Mouse (Mus musculus): ENCODE measurements at regions not wholly inside any gene's neighbourhood (a gene's known extent, or its start where the extent isn't known, plus 50 kb on each side); places are given as distances from the start of the nearest gene placed in this dataset.

DNA sequence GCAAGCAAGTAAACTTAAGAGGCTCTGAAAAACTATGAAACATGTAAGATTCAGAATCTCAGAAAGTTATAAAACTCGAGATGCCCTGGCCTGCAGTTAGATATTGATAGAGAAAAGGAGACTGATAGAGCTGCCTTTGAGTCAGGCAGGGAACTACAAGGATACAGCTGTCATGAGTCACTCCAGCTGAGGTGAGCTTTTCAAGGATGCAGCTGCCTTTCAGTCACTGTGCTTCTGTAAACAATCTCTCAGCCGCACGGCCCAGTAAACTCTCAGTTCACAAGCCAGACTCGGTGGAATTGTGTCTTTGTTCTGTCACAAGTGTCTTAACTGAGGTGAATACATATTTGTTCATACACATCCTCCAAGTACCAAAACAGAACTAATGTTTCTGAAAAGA is 334.9 kb upstream of the Rsrc1 start:
- DNase-seq, result no peak

DNA sequence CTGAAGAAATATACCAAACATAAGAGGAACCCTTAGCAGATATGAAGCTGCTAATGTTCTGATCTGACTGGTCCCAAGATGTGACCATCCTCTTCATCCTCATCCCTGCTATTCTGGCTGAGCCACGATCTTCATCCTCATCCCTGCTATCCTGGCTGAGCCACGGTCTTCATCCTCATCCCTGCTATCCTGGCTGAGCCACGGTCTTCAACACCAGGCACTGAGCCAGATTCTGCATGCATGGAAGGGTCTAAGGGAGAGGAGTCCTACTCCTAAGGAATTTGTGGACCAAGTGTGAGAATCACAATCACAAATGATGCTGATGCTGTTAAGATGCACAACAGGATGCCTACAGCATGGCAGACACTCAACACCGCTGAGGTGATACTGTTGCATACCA is 331.9 kb upstream of the Rsrc1 start:
- no peak for DNase-seq

DNA sequence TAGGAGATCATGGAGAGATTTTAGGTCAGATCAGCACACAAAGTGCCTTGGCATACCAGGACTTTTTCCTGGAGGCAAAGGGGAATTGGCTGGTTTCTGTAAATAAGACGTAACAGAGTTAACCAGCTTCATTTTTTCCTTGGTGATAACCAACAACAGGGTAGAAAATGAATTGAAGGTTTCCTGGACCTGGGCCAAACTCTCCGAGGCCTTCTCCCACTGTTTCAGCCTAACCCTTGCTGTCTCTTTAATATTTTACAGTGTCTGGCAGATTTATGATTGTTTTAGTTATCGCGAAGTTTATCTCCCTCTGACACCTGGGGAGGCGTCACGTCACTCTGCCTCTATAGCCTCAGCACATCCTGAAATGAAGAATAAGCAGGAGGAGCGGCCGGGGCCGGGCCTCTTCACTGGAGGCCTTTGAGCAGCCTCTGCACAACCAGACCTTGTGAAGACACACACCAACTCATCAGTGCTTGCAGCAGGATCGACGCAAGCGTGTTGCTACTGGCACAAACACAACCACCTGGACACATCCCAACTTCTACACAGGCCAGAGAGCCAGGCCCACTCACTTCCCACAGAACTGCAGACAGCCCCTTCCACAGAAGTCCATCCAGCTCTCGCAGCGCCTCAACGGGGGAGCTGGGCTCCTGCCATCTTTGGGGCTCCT is 331.0 kb upstream of the Rsrc1 start:
- peak; percentile 31 for DNase-seq

DNA sequence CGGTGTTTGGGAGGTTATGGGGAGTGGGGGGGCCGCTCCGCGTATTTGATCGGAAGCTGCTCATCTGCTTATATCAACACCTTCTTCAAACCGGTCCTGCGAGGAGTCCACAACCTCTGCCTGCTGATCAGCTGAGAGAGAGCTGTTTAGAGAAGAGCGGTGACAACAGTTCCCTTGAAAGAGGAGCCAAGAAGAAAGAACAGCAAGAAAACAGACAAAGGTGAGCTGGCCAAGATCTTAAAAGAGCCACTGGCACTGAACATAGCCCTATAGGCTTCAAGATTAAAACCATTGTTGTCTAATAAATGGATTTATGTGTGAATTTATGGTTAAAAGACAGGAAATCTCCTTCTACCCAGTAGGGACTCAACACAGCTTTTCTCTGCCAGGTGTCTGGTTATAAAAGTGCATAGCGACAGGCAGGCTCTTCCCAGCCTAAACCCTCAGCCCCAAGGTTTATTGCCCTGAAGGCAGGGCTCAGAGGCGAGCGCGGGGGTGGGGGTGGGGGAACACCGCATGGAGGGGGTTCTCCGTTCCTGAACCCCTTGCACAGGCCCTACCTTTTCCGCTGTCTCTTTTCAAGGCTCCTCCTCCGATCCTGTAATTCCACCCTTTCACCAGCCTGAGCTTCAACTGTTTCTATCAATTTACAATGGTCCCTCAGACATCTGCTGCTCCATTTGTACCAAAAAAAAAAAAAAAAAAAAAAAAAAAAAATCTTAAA is 330.3 kb upstream of the Rsrc1 start:
- no peak for DNase-seq

DNA sequence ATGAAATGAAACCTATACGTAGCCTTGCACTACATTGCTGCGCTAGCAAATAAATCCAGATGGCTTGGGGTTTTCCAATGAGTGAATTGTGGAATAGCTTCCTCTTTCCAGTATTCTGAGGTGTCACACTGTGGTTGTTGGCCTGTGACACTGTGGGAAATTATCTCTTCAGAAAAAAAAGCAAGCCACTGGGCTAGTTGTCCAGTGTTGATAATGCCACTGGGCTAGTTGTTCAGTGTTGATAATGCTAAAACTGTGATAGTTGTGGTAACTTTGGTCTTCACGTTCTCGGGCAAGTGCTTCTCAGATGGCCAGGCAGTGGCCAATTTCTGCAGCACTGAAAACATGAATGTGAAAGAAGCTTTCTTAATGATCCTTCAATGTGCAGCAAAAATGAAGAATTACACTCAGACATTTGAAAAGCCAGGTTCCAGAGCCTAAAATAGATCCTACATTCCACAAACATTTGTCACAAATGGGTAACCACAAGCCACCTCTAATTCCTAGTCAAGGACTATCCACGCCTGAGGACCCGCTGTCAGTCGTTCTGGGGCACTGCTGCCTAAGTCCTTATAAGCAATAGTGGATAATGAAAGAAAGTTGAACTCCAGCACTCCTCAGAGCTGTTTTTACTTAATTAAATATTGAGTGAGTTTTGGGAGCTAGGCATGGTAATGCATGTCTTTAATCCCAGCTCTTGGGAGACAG is 328.9 kb upstream of the Rsrc1 start:
- DNase-seq, result no peak

DNA sequence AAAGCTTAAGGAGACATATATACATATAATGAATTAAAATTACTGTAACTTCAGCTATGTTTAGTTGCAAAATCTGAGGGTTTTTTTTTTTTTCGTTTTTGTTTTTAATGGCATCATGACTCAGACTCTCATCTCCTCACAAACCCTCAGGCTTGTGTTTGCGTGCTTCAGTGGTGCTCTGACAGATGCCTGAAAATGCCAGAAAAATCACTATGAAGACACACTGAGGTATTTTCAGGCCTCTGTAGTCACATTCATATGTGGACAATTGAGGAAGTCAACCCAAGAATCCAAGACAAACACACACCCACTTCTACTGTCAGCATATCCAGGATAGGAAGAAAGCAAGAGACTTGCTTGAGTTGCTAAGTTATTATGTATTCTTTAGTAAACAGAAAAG is 327.2 kb upstream of the Rsrc1 start:
- DNase-seq, result no peak

DNA sequence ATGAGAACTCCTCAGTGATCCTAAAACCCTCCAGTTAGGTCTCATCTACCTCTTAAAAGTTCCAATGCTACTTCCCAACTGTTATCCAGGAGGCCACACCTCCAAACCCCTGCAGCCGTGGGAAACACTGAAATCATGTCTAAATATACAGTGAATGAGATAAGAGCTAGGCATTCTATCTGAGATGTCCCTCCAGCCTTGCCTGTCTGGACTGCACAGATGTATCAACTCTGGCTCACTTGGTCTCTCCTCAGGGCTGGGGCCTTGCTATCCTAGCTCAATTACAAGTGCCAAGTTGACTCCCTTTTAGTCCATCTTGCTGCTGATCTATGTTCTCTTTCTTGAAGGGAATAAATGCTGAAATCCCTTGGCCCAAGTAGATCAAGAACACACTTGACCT is 326.3 kb upstream of the Rsrc1 start:
- no peak for DNase-seq

DNA sequence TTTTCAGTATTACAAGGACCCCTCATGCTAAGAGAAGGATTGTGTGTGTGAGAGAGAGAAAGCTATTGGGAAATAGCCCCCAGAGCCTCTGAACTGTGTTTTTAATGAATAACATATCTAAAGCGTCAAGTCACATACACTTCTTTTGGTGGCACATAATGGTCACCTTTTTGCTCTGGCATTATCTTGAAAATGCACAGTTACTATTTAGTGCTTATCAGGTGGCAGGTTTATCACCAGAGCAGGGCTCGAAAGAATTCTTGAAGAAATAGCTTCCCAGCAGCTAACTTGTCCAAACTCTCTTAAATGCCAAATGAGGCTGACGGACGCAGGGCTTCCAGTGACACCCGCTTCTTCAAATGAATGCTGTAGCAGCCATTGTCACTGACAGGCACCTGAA is 324.7 kb upstream of the Rsrc1 start:
- no peak for DNase-seq

DNA sequence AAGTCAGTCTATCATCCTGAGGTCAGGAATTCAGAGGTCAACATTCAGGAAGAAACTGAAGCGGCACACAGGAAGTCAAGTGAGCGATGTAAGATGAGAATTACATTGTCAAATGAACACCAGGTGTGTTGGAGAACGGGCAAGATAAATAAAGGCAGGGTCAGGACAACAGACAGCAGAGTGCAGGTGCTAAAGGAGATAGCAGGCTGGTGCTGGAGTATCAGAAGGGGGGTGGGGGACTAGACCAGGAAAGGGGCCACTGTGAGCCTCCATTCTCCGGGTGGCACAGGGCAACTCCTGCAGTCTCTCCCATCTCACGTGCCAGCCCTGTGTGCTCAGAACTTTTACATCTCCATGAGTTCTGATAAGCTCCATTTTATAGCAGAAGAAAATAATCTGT is 320.6 kb upstream of the Rsrc1 start:
- DNase-seq, result no peak

DNA sequence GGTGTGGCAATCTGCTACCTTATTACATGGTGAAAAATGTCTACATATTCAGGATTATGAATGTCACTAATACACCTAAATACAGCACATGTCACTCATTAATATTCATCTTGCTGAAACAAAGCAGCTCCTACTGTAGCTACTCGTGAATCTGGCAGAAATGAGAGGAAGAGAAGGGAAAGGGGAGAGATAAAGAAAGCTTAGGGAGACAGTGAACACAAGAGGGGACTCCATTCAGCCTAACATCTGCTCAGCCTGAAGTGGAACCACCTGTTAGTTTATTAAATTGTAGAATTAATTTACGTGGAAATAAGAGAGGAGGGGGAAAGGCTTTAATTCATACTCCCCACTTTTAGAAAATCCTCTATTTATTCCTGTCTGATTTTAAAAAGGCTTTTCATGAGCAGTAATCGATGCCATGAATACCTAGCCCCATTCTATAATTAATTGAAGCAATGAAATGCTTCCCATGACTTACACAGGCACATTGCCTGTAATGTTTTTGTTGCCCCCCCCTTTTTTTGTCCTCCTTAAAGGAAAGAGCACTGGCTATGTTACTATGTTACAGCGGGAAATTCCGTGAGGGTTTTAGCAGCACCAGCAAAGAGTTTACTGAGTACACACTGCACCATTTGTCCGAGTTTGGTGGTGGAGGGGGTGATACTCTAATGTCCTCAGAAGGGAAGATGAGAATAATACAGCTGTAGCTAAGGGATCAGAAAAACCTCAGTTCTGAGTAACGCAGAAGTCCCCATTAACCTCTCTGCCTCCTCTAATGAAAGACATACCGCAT is 319.2 kb upstream of the Rsrc1 start:
- DNase-seq, result no peak

DNA sequence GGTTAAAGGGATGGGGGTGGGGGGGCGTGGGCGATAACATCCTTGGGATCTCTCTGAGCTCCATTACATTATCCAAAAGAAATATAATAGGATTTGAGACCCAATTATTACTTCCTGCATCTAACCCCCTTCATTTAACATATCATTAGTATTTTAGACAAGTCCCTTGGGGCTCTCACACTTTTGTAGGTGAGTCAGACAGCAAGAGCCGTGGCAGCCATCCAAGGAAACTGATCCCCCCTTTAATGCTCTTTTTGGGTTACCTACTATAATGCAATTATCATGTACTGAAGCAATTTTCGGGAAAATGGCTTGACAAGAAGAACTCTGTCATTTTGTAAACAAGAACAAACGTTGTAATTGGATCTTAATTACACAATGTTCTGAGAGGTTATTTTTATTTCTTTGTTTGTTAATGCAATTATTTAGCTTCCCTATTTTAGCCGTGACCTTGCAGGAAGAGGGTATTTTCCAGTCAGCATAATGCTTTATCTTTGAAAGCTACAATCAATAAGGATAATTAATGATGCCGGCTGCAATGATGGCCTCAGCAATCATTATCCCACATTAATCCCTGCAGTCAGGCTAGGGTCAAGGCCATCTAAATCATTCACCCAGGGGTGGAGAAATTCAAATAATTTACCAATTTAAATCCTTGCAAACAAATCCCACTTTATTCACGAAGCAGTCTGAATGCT is 297.5 kb upstream of the Rsrc1 start:
- DNase-seq, result no peak

DNA sequence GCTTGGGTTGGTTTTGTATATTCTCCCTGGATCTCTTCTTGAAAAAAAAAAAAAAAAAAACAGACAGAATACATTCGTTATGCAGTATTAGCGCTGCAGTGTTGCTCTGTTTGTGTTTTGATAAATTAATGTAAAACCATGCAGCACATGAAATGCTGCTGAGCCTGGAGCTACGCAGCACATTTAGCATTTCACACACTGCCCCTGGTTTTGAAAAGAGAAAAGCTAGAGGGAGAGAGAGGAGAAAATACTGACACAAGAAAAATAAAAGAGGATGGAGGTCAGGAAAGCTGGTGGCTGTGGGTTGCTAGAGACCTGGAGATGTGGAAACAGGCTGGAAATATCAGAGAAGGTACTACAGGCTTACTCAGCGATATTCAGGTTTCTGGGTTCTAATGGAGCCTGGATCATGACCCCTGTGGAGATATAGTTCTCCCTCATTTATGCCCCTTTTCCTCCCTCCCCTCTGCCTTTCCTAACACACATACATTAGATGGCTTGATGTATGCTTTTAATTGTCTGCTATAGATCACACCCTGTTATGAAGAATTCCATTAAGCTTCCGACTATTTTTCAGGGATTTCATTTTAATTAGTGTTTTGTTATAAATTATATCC is 296.8 kb upstream of the Rsrc1 start:
- no peak for DNase-seq

DNA sequence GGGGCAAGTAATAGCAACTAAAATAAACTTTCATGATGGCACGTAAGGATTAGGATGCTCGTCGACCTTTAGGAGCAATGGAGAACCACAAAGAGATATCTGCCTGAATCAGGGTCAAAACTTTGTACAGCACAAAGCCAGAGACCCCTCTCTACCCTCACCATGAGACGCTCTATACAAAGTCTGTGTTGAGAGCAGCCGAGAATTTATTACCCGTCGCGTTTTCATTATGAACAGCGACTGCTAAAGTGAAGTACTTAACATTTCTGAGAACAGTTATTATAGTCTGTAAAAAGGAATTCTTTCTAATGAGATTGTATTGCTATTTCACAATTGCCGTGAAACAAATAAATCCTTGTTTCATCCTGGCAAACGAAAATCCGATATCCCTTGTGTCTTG is 296.1 kb upstream of the Rsrc1 start:
- no peak for DNase-seq

DNA sequence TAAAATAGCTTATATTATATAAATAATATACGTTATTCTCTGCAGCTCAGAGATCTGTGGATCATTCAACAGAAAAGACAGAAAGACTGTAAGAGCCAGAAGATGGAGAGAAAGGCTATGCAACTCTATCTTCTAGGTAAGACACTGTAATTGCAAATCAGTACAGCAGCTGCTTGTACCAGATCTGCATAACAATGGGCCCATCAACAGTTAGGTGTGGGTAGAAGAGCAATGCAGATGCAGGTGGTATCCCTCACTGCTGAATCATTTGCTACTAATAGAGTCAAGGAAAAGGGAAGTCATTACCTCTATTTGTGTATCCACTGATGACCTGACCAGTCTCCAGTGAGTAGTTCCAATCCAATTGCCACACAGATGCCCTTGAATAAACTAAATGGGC is 294.1 kb upstream of the Rsrc1 start:
- DNase-seq, result no peak

DNA sequence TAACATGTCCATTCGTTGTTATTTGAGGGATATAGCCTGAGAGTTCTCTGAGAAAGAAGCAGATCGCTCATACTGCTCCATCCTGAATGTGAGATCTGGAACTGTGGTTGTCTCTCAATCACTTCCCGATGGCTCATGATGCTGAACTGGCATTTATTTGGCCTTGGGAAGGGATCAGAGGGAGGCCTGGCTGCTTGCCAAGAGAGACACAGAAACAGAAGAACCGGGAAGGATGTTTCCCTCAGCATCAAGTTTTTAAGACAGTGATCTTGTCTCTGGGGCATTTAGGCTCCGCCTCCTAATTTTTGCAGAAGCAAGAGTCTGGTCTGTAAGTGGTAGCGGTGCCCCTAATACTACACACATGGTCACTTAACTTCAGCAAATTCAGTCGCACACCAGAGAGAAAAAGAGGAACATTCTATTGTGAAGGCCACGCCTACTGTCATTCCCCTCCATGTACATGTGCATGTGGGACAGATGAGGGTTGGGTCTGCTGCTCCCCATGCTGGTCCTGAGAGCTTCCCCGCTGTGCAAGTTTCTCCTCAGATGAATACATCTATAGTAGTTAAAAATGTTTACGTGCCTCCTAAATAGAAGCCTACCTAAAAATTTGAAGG is 290.2 kb upstream of the Rsrc1 start:
- DNase-seq, result no peak

DNA sequence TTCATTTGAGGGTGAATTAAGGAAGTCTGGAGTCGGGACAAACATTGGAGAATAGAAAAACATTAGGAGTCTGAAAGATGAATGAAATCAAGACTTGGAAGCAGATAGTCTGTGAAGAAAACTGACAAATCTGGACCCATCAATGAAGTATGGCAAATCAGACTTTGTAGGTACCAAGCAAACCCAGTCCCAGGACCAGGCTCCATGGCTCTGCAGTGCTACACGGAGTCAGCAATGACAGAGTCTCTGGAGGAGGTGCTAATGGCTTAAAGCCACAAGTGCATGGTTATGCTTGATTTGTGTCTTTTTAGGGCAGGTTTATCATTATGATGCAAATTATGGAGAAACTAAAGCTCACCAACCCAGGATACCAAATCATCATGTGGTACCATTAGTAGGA is 286.1 kb upstream of the Rsrc1 start:
- no peak for DNase-seq

DNA sequence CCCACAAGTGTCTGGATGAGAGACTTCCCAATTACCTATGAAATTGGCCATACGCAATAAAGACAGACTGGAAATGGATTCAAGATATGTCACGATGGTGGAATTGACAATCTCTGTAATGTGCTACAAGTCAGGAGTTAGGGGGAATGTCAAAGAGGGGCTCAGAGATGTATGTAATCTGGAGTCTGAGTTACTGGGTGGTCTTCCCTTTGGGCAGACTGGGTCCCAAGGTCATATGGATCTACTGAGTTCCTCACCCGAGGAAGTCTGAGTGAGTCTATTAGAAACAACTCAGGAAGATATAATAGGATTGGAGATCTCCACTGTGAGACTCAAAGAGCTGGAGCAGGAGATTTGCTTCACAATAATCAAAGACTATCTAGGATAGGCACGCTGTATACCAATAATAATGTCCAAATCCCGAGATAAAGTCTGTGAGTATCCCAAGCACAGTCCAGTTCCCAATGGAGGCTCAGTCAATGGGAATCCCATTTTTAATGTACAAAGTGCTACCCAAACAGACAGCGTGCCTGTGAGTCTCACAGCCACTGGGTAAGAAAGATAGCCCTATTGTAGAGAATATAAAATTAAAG is 285.4 kb upstream of the Rsrc1 start:
- DNase-seq, result no peak

DNA sequence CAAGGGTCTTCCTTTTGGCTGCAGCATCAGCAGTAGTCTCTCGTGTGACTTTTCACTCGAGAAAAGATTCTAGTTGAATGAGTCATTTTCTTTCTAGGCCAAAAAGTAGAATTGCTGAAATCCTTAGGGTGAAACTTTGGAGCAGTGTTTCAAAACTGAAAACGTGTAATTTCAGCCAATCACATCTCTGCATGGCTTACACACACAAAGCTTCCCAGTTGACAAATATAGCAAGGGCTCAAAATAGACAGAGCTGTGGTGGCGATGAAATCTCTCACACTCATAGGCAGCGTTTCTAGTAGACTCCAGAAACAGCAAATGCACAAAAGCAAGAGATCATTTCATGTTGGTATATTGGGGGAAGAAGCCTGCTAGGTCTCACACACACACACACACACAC is 283.1 kb upstream of the Rsrc1 start:
- no peak for DNase-seq

DNA sequence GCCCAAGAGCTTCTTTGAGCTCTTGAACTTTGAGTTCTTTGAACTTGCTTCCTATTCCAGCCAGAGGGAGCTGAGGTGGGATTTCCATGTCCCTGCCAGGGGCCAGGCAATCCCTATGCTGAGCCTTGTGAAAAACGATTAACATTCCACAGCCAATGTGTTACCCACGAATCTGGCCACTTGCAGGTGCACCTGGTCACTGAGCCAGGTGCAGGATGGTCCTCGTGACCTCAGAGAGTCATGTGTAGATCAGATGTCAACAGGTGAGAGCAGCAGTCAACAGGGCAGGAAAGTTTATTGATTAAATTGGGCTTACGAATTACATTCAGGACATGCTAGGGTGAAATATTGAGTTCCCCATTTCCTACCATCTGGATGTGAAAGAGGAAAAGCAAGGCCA is 275.4 kb upstream of the Rsrc1 start:
- DNase-seq, result no peak

DNA sequence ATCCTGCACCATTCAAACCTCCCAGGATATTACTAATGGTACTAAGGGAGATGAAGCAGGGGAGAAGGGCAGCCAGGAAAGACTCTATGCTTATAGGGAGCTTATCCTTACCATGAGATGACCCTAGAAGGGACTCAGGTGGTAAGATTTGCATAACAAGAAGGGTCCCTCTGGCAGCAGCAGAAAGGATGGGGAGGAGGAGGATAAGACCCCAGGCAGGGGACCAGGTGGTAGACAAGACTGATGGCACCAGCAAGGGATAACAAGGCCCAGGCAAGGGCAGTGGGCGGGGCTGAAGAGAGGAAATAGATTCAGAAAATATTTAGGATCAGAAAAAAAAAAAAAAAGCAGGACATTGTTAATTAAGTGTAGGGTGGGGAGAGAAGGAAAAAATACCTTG is 245.7 kb upstream of the Rsrc1 start:
- no peak for DNase-seq
